Mouse (Mus musculus) bone marrow, adult 2 months (tissue): ENCODE measurements around the gene Bod1l.

Experiments
- CTCF ChIP-seq: fragments of 200-500 bp; IDR thresholded peaks from 2 replicates; pipeline ENCODE4 v1.5.1; 2011; ENCODE audit warnings: low read length, control low read depth; ENCODE audit not compliant: control insufficient read depth, insufficient read depth
- POLR2A ChIP-seq: fragments of 200-500 bp; IDR thresholded peaks from 2 replicates; pipeline ENCODE4 v1.6.1; 2011; ENCODE audit warnings: low read depth, mild to moderate bottlenecking, control low read depth, low read length, borderline replicate concordance; ENCODE audit not compliant: control insufficient read depth

DNA sequence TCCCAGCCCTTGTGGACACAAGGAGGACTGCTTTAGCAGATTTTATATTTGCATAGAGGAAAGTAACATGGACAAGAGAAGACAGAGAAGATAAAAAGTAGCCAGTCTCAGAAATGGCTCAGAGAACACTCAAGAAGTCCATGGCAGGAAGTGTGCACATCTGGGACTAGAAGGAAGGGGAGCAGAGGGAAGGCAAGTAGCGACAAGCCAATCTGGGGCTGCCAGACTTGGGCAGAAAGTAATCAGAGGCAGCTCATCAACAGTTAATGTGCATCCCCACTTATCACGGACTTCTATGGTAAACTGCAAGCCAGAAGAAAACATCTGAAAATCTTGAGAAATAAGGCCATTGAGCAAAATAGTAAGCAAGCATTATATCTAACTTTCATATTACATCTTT, 39.5 kb downstream of the Bod1l start:
- TF ChIP-seq CTCF (no peak), POLR2A (no peak)
